Mouse (Mus musculus): ENCODE results near the gene Ttll12.

GRCm38 (mm10) chr15:83573606-83574005 is 21.4 kb downstream of the Ttll12 start:
- TF ChIP-seq TAL1 (IDR thresholded peaks at IDR 0.05; ENCODE audit: low read length) (no peak), GATA1 (IDR thresholded peaks at IDR 0.05; ENCODE audit: low read length) (no peak)
